Mouse (Mus musculus) stomach, postnatal 0 days (tissue): Measurements from ENCODE around the gene Plpp2.

ENCODE experiments used
- CTCF ChIP-seq: IDR thresholded peaks from 2 replicates; pipeline ENCODE4 v1.5.1; 2016; ENCODE audit warnings: antibody characterized with exemption, low read depth, mild to moderate bottlenecking, moderate library complexity
- EP300 ChIP-seq: optimal IDR thresholded peaks from 2 replicates; pipeline ENCODE3; 2016; ENCODE audit warnings: antibody characterized with exemption

DNA sequence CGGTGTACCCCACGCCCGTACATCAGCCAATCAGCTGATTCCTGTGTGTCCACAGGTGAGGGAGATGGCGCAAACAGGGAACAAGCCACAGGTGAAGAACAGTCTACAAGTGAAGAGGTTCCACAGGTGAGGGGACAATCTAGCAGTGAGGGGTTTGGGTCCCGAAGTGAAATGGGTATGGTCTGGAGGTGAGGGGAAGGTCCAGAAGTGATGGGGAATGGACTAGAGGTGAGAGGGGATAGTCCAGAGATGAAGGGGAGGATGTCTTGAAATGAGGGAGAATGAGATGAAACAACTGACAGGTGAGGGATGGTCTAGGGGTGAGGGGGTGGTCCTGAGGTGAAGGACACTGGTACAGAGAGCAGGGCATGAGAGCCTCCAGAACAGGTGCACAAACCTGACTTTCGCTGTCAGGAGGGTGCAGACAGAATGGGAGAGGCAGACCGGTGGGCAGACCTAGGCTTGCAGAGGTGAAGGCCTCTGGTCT lies 21.7 kb upstream of the Plpp2 start:
- no peak for TF ChIP-seq CTCF
- no peak for TF ChIP-seq EP300
